Mouse (Mus musculus) midbrain, postnatal 0 days (tissue): ENCODE data around the gene Fam168b. TPM values are rescaled to one million over a fixed set of nuclear protein-coding genes. Genes with fewer than 3 reads are reported as not detected.

Source experiments
- ATAC-seq: fragments of 200-750 bp; cut with Nextera tagmentation; 2 replicates; pipeline ENCODE4 v1.8.0; 2017; ENCODE audit warnings: moderate number of reproducible peaks, mild to moderate bottlenecking, moderate TSS enrichment, moderate library complexity; ENCODE audit not compliant: low FRiP score
- DNase-seq: peaks from one replicate; pipeline ENCODE4 v3.0.0-alpha.2; 2015; ENCODE audit warnings: low spot score
- H3K27ac ChIP-seq: fragments of 300-500 bp; sonication (generic); 2 replicates; pipeline ENCODE4 v1.5.1; 2014; ENCODE audit warnings: low read depth, mild to moderate bottlenecking, low read length, mixed read lengths
- H3K27me3 ChIP-seq: fragments of 300-500 bp; sonication (generic); 2 replicates; pipeline ENCODE4 v1.6.1; 2014; ENCODE audit warnings: low read length, control low read depth, mixed read lengths; ENCODE audit not compliant: insufficient read depth
- H3K36me3 ChIP-seq: fragments of 300-500 bp; sonication (generic); 2 replicates; pipeline ENCODE4 v1.6.1; 2014; ENCODE audit warnings: low read length, control low read depth, mixed read lengths; ENCODE audit not compliant: insufficient read depth
- H3K4me1 ChIP-seq: fragments of 300-500 bp; sonication (generic); 2 replicates; pipeline ENCODE4 v1.6.1; 2014; ENCODE audit warnings: mild to moderate bottlenecking, control low read depth, antibody characterized with exemption, low read length, mixed read lengths; ENCODE audit not compliant: insufficient read depth
- H3K4me2 ChIP-seq: fragments of 300-500 bp; sonication (generic); 2 replicates; pipeline ENCODE4 v1.6.1; 2014; ENCODE audit warnings: low read depth, mild to moderate bottlenecking, low read length, mixed read lengths; ENCODE audit not compliant: poor library complexity, severe bottlenecking
- H3K4me3 ChIP-seq: fragments of 300-500 bp; sonication (generic); 2 replicates; pipeline ENCODE4 v1.5.1; 2014; ENCODE audit warnings: low read depth, mild to moderate bottlenecking, low read length, moderate library complexity
- H3K9ac ChIP-seq: fragments of 300-500 bp; sonication (generic); replicated peaks from 2 replicates; pipeline ENCODE4 v1.6.1; 2014; ENCODE audit warnings: mild to moderate bottlenecking, low read length, moderate library complexity, mixed read lengths; ENCODE audit not compliant: poor library complexity, severe bottlenecking
- H3K9me3 ChIP-seq: fragments of 300-500 bp; sonication (generic); 2 replicates; pipeline ENCODE4 v1.6.1; 2016; ENCODE audit warnings: low read length, control low read depth
- CTCF ChIP-seq: IDR thresholded peaks from 2 replicates; pipeline ENCODE4 v1.5.1; 2016; ENCODE audit warnings: antibody characterized with exemption, mild to moderate bottlenecking
- WGBS: fragments of 180-500 bp; shearing (Covaris S2); extraction: QIAGEN DNeasy Blood & Tissue Kit; methylation state at CpG from one replicate; pipeline ENCODE4 v1.1.7; 2014; 5-methylcytosine and 5-hydroxymethylcytosine counted together
- polyA plus RNA-seq: library from polyadenylated mRNA; unstranded; fragments of >200 nt; fragmentation: Nextera tagmentation; extraction: Ambion mirVana; gene quantifications from 2 replicates; pipeline ENCODE4 v1.2.1, GENCODE M21; 2015
- total RNA-seq: library from RNA; depleted of rRNA; stranded (reverse); fragments of >200 nt; gene quantifications from 2 replicates; pipeline ENCODE4 v1.2.3, GENCODE M21; 2014

The Fam168b gene
- total and polyA plus RNA-seq, 2 experiments from 2014 or later: 95.9 to 542 TPM

DNA sequence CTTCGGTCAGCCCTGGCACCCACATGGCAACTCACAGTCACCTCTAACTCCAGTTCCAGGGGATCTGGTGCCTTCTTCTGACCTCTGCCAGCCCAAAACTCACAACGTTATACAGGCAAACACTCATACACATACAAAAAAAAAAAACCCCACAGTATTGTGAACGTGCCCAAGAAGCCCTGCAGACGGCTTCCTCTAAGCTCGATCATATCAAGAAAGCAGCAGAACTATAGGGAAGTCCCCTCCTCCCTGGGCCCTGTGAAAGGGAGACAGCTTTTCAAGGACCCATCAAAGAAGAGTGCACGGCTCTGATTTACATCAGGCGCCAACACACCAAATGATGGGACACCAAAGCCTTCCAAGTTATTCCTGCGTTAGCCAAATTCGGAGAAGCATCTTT lies 17.0 kb downstream of the Fam168b start:
- H3K9ac ChIP-seq: no peak overlapping the region
- no peaks in the 10 kb centered on the region for H3K27me3 ChIP-seq
- no peaks in the 10 kb centered on the region for H3K9me3 ChIP-seq
- ATAC-seq (no peak), DNase-seq (no peak)
- 86% methylated on average over 9 of the region's 9 CpGs for WGBS
- TF ChIP-seq CTCF: no peak
- no peak overlapping the region for H3K27ac ChIP-seq
- H3K4me1 ChIP-seq: no peaks in the 10 kb centered on the region
- peaks cover 38% of the 10 kb centered on the region for H3K36me3 ChIP-seq
- H3K4me2 ChIP-seq: no peak overlapping the region
- no peak overlapping the region for H3K4me3 ChIP-seq

DNA sequence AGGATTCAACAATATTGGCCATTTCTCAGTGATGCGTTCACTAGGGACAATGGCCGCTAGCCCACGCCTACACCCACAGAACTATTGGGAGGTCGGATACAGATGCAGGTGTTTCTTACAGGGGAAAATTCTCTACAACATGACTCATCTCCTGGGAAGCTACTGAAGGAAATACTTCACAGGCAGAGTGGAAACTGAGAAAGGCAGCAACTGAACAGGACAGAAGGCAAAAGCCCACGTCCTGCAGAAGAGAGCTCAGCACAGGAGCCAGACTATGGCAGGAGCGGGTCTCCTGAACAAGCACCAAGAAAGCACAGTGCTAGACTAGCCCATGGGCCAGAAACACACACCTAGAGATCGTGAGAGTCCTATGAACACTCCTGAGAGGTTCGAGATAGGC lies 18.7 kb downstream of the Fam168b start:
- WGBS: 90% methylated on average over 8 of the region's 8 CpGs
- H3K9ac ChIP-seq: no peak overlapping the region
- peaks cover 43% of the 10 kb centered on the region for H3K36me3 ChIP-seq
- H3K4me2 ChIP-seq: no peak overlapping the region
- no peak overlapping the region for H3K27ac ChIP-seq
- DNase-seq: no peak
- TF ChIP-seq CTCF: no peak
- H3K27me3 ChIP-seq: no peaks in the 10 kb centered on the region
- ATAC-seq: no peak
- H3K4me1 ChIP-seq: no peaks in the 10 kb centered on the region
- H3K4me3 ChIP-seq: no peak overlapping the region
- no peaks in the 10 kb centered on the region for H3K9me3 ChIP-seq

DNA sequence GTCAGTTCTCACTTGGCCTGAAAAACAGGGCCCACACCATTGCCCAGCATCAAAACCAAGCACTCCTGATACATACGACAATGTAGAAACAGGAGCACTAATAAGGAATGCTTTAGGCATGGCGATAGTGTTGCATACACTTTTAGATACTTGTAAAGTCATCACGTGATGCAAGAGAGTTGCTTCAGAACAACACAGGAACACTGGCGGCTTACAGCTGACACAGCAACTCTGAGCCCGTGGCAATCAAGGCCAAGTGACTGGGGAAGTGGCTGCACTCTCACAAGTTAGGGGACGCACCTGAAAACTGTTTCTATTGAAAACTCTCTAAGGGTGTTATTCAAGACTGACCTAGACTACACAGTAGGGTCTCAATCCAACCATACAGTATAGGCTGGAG lies 19.5 kb downstream of the Fam168b start:
- Histone ChIP-seq H3K4me1 (no peaks in the 10 kb centered on the region), H3K4me3 (no peak overlapping the region), H3K36me3 (peaks cover 47% of the 10 kb centered on the region), H3K9me3 (no peaks in the 10 kb centered on the region), H3K27ac (no peak overlapping the region), H3K9ac (no peak overlapping the region), H3K27me3 (no peaks in the 10 kb centered on the region), H3K4me2 (no peak overlapping the region)
- ATAC-seq: no peak
- WGBS: 93% methylated on average over 6 of the region's 6 CpGs
- no peak for TF ChIP-seq CTCF
- DNase-seq: no peak

DNA sequence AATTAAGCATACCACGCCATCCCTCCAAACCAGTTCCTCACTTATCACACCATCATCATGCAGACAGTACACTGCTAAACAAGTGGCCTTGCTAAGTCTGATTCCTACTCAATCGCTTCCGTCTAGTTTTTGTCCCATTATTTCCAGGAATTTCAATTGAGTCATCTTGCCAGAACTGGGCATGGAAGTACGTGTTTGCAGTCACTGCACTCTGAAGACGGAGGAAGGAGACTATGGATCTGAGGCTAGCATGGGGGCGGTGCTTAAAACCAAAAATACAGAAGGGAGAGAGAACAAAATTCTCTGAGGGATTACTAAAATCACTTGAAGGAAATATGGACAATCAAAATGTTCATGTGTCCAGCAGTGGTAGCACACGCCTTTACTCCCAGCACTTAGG lies 20.1 kb downstream of the Fam168b start:
- Histone ChIP-seq H3K27ac (no peak overlapping the region), H3K4me3 (no peak overlapping the region), H3K27me3 (no peaks in the 10 kb centered on the region), H3K36me3 (peaks cover 44% of the 10 kb centered on the region), H3K4me1 (no peaks in the 10 kb centered on the region), H3K9me3 (no peaks in the 10 kb centered on the region), H3K9ac (no peak overlapping the region), H3K4me2 (no peak overlapping the region)
- ATAC-seq (no peak), DNase-seq (no peak)
- WGBS: 87% methylated on average over 7 of the region's 7 CpGs
- no peak for TF ChIP-seq CTCF

DNA sequence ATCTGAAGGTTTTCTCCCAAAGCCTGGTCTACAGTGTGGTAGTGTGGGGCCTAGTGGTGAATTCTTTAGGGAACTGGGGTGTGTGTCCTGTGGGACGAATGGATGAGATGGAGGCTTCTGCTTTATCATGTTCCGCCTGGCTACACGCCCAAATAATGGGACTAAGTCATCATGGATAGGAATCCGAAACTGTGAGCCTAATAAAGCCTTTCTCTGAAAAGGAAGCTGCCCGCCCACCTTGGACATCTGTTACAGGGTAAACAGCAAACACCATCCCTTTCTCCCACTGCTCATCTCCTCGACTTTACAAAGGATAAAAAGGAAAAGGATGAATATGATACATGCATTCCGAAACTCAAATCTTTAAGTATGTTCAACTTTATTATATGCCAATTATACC lies 20.9 kb downstream of the Fam168b start:
- TF ChIP-seq CTCF: no peak
- H3K4me2 ChIP-seq: no peak overlapping the region
- H3K27me3 ChIP-seq: no peaks in the 10 kb centered on the region
- H3K36me3 ChIP-seq: peaks cover 47% of the 10 kb centered on the region
- 89% methylated on average over 7 of the region's 7 CpGs for WGBS
- H3K27ac ChIP-seq: no peak overlapping the region
- no peaks in the 10 kb centered on the region for H3K9me3 ChIP-seq
- no peaks in the 10 kb centered on the region for H3K4me1 ChIP-seq
- ATAC-seq (no peak), DNase-seq (no peak)
- H3K9ac ChIP-seq: no peak overlapping the region
- H3K4me3 ChIP-seq: no peak overlapping the region

DNA sequence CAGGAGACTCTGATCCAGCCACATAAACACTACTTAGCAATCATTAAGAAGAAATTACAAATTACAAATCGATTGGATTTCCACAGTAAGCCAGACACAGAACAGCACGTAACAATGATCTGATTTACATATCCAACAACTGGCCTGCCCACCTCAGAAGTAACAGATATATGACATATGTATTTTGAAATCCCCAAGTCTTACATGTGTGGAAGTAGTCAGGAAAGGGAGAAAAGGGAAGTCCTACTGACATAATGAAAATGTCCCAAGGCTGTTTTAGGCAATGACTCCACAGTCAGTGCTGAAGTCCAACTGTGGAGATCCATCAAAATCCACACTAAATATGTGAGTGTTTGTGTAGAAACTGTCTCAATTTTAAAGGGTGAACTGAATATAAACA lies 21.5 kb downstream of the Fam168b start:
- H3K4me1 ChIP-seq: no peaks in the 10 kb centered on the region
- H3K4me2 ChIP-seq: no peak overlapping the region
- H3K9me3 ChIP-seq: no peaks in the 10 kb centered on the region
- TF ChIP-seq CTCF: no peak
- no peak overlapping the region for H3K4me3 ChIP-seq
- DNase-seq (no peak), ATAC-seq (no peak)
- no peaks in the 10 kb centered on the region for H3K27me3 ChIP-seq
- H3K27ac ChIP-seq: no peak overlapping the region
- peaks cover 51% of the 10 kb centered on the region for H3K36me3 ChIP-seq
- no peak overlapping the region for H3K9ac ChIP-seq
- 89% methylated on average over 2 of the region's 2 CpGs for WGBS
